Mouse (Mus musculus) mesoderm, embryonic 11.5 days (tissue): ENCODE measurements around the gene Gcsam.

Experiments used
- DNase-seq: peaks from one replicate; pipeline ENCODE4 v3.0.0-alpha.2; 2012; ENCODE audit warnings: low read depth, low spot score

The Gcsam gene

GRCm38 (mm10) chr16:45610267-45610666, at the start of gene Gcsam:
Gene Gcsam (plus strand): TSS chr16:45610380.
- DNase-seq, result no peak

- DNase-seq, result no peak
Measured at GRCm38 (mm10) chr16:45561747-45562146, 48.4 kb upstream of the Gcsam start.

DNA sequence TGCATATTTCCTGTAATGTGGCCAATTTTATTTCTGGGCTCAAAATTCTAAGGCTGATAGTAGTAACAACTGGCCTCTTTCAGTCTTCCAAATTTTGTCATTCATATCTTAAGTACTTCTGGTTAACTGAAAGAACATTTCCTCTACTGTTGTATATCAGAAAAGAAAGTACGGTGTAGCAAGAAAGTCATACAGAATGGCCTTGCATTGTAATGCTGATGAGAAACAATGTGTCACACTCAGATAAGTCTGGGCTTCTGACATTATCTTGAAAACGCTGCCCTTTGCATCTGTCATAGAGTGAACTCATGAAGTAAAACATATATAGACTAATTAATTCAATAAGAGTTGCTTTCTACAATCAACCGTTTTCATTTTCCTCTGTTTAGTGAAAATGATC, 37.9 kb upstream of the Gcsam start:
- no peak for DNase-seq

DNA sequence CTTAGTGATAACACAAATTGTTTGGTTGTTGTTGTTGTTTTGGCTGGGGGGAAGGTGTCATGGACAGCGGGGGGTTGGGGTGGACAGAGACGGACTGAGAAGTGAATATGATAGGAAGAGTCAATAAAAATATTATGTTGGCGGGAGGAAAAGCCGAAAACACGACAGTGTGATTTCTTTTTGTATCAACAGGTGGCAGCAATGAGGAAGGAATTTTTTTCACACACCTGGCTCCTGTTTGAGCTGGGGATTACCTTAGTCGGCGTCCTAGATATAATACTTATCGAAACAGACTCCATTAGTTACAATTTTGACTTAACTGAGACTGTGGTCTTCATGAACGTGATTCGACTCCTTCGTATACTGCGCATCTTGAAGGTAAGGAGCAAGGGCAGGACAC, 30.3 kb upstream of the Gcsam start:
- no peak for DNase-seq

DNA sequence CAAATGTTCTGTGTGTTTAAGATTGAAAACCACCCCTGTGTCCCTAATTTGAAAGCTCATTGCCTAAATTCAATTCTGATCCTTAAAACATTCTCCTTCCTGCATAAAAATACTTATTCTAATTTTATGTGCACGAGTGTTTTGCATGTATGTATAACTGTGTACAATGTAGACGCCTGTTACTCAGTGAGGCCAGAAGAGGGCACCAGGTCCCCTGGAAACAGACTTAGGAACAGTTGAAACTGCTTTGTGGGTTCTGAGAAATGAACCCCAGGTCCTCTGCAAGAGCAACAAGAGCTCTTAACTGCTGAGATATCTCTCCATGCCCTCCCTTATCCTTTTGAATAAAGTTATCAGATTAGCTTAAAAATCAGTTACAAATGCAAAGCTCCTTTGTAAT, 27.7 kb upstream of the Gcsam start:
- peak; percentile 12 for DNase-seq

- DNase-seq, result no peak
Measured at GRCm38 (mm10) chr16:45593656-45594055, 16.5 kb upstream of the Gcsam start.

DNA sequence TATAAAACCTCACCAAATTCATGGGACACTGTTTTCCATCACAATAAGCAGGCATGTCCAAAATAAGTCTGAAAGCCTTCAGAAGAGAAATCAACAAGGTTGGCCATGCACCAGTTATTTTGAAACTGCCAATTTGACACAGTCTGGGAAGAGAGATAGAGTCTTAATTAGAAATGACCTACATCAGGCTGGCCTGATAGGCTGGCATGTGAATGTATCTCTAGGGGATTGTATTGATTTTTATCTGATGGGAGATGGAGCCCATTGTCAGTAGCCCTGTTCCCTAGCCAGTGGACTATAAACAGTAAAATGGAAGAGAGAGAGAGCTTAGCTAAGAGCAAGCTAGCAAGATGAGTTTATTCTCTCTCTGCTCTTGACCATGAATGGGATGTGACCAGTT, 14.7 kb upstream of the Gcsam start:
- no peak for DNase-seq

DNA sequence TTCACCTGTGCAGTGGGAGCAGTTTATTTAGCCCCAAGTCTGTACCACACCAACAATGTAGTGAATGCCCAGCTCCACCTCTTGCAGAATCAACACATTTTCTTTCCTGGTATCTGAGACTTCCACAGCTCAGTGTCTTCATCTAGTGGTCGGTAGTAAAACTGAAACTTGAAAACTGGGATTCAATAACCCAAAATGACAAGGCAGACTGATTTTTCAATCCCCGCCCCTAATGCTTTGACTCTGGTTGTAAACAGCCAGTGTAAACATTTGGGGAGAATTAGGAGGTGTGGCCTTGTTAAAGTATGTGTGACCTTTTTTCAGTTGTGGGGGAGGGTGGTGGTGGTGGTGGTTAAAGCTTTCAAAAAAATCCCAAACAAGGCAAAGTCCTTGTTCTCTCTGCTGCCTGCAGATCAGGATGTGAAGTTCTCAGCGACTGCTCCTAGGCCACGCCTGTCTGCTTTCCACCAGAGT, 1.7 kb upstream of the Gcsam start:
- DNase-seq, result no peak

DNA sequence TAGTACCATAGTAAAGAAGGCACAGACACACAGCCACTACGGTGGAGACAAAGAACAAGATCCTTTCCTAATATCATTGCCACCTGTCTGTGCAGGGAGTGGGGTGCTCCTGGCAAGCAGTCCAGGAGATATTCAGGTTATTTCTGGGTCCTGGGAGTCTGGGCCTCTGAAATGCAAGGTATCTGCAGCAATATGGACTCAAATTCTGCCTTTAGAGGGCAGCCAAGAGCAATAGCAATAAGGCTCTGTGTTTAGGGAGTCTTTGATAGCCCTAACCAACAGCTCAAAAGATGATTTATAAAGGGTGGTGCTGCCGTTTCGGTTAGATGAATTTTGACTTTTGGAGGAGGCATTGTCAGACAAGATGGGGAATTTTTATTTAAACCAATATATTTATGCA, 880 bp upstream of the Gcsam start:
- DNase-seq, result no peak

- DNase-seq, result no peak
Measured at GRCm38 (mm10) chr16:45613247-45613646, 3.1 kb downstream of the Gcsam start.

DNA sequence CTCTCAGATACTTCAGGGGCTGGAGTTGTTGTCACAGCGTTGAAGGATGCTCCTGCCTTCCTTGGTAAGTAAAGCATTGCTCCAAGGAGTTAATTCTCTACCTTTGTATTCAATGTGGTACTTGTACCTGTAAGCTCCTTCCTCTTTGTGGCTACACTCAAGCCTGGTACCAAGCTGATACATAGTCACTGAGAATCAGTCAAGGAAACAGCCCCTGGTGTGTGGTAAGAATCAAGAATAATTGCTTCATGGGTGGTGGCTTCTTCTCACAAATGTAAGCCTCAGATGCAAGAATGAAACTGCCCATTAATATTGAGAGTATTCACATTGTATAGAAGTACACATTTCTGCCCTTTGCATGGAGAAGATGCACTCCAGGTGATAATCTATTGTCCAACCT, 5.8 kb downstream of the Gcsam start:
- DNase-seq, result no peak

- DNase-seq, result no peak
Measured at GRCm38 (mm10) chr16:45619751-45620375, 9.7 kb downstream of the Gcsam start.

DNA sequence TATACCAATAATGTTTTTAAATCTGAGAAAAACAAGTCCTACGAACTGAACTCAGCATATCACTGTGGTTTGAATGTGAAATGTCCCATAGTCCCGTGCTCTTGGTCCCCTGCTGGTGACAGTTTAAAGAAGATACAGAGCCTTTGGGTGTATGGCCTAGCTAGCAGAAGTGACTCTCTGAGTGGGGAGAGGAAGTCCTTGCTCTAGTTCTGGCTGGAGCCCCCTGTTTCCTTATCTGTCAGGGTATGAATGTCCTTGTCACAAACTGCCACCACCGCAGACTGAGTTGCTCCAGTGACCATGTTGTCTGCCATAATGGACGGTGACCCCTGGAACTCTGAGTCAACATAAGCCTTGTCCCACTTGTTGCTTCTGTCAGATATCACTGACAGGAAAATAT, 13.1 kb downstream of the Gcsam start:
- DNase-seq, result no peak

DNA sequence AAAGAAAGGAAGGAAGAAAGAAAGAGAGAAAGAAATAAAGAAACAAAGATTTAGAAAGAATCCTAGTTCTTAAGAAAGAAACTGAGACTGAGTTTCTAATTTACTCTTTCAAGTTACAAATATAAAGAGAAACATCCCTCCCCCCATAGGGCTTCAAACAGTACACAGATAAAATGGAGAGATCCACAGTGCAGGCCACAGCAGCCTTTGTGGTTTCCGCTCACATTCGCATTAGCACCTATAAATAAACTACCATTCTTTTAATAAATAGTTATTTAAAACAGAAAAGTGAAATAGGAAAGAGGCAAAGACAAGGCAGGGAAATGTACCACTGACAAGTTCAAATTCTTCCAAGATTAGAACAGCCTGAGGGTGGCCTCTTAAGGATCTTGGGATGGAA, 14.6 kb downstream of the Gcsam start:
- no peak for DNase-seq

GRCm38 (mm10) chr16:45625342-45625741, 15.2 kb downstream of the Gcsam start:
- no peak for DNase-seq

DNA sequence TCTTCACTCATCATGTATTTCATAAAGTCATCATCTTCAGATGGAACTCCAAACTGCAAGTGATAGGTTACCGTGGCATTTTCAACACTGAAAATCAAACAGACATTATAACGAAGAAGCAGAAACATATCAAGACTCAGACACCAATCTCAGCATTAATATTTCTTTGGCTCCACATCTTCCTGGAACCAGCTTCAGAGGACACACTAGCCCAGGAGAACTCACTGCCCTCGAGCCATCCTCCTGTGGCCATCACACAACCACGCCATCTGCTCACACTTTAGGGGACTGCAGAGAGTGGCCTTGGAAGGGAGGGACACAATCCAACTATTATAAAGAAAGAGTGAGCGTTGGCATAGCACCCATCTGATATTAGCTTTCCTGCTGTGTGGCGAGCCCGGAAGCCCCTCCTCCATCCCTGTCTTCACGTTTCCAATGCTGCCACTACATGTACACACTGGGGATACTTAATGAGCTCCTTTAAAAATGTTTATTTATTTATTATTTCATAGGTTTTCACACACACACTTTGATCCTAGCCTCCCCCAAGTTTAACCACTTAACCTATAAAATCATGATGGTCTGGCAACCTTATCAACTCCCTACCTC, 19.4 kb downstream of the Gcsam start:
- DNase-seq, result no peak

DNA sequence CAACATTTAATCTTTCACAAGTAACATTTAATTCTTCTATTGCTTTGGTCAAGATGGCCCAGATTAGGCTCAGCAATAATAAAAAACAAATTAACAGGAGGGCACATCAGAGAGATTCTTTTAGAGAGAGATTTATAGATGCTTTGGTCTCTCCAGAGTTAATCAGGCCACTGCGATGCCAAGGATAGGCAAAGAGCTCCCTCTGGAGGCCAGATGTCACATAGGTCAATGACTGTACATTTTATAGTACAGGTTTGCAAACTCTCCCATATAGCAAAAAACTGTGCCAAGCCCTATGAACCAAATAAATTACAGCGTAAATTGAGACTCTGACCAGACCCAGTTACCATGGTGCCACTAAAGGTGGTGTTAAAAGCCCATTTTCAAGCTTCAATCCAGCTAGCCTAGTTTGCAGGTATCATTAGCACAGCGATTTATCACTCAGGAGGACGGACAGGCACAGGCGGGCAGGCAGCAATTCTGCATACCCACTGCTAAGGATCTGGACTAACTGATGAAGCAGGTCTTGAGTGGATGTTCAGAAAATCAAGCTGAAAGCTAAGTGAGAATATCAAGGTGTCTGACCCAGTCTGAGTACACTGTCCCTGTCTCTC, 20.3 kb downstream of the Gcsam start:
- DNase-seq, result peak; percentile 76

DNA sequence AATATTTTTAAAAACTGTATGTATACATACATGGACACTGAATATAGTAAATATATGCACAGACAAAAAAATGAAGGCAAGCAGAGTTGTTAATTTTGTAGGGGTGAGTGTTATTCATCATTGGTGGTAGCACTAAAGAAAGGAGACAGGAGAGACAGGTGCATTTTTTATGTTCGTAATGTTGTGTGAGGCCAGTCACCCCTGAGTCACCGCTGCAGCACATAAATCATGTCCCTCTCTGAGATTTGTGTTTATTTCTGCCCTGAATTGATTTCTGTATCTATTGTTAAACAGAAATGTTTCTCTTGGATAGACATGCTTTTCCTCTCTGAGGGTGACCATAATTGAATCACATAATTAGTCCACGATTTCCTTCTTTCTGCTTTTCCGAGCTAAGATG, 22.2 kb downstream of the Gcsam start:
- no peak for DNase-seq

GRCm38 (mm10) chr16:45635826-45636225, 25.6 kb downstream of the Gcsam start:
- DNase-seq, result no peak

DNA sequence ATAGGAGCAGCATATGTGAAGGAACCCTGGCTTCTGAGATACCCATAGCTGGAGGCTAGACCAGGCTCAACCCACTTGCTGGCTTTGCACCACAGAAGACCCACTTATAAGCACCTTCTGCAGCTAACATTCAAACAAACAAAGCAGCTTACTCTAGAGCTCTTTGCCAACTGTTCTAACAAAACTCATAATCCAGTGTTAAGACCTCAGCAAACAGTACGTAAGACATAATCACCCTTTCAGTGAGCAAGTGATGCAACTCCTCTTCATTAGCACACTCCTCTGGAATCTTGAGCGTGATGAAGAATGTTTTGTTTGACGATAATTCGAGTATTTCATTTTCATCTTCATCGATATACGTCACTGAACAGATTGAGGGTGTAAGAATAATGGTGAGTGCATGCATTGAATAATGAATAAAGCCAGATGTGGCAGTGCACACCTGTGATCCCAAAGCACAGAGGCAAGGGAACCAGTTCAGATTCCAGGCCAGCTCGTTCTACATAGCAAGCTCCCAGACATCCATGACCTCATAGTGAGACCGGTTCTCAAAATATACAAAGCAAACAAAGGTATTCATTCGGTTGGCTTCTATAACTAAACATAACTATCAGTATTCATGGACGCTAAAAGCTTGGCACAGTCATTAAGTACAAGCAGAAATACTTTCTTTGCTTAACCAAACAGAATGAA, 30.0 kb downstream of the Gcsam start:
- no peak for DNase-seq

DNA sequence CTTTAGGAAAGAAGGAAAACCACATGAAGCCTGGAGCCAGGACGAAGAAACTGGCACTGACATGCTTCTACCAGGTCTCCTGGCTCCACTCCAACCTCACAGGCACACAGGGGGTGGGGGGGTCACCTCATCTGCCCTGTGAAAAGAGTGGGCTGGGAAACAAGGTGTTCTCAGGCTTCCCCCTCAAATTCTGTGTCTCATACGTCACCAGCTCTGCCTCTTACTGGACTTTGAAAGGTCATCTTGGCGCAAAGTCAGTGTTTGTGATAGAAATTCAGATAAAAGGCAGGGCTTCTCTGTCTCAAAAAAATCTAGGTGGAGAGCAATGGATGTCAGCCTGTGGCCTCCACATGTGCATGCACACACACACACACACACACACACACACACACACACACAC, 31.1 kb downstream of the Gcsam start:
- no peak for DNase-seq

- no peak for DNase-seq
Measured at GRCm38 (mm10) chr16:45643944-45644343, 33.8 kb downstream of the Gcsam start.

GRCm38 (mm10) chr16:45644380-45644779, 34.2 kb downstream of the Gcsam start:
- DNase-seq, result no peak
